Mouse (Mus musculus): ENCODE data around the gene Ddi2. TPM values are rescaled to one million over a fixed set of nuclear protein-coding genes. Genes with fewer than 3 reads are reported as not detected.

The Ddi2 gene
- polyA plus RNA-seq, 1 experiment from 2014 or later = 21.7 TPM

- Histone ChIP-seq H3K36me3 (replicated peaks; ENCODE audit: insufficient read depth, low read length) (peaks cover 51% of the 10 kb centered on the region), H3K9me3 (ENCODE audit: low read length) (no peaks in the 10 kb centered on the region), H3K27ac (ENCODE audit: low read depth) (peak overlapping the region; percentile 61), H3K4me2 (ENCODE audit: low read depth, low read length) (peak overlapping the region; percentile 63), H3K27me3 (ENCODE audit: insufficient read depth, low read length) (no peaks in the 10 kb centered on the region), H3K4me1 (ENCODE audit: insufficient read depth) (peaks cover 47% of the 10 kb centered on the region), H3K4me3 (ENCODE audit: low read depth, low read length) (peak overlapping the region; percentile 20; the same call in 1 of the 2 replicates), H3K9ac (replicated peaks) (peak overlapping the region; percentile 33)
- 62% methylated on average over 19 of the region's 19 CpGs for WGBS (ENCODE audit: insufficient replicate concordance)
- peak; percentile 24 for ATAC-seq
- TF ChIP-seq EP300 (IDR thresholded peaks at IDR 0.05; ENCODE audit: low read depth) = no peak
- TF ChIP-seq CTCF (IDR thresholded peaks at IDR 0.05; ENCODE audit: low read depth) = no peak
- peak; percentile 34 for DNase-seq
Measured at GRCm38 (mm10) chr4:141766668-141767352, 43.6 kb upstream of the Ddi2 start.

- Histone ChIP-seq H3K9ac (replicated peaks) (peak overlapping the region; percentile 33; the same call in 1 of the 2 replicates), H3K4me2 (ENCODE audit: low read depth, low read length) (peak overlapping the region; percentile 63; the same call in 1 of the 2 replicates), H3K27me3 (ENCODE audit: insufficient read depth, low read length) (no peaks in the 10 kb centered on the region), H3K9me3 (ENCODE audit: low read length) (no peaks in the 10 kb centered on the region), H3K4me3 (ENCODE audit: low read depth, low read length) (no peak overlapping the region), H3K36me3 (replicated peaks; ENCODE audit: insufficient read depth, low read length) (peaks cover 54% of the 10 kb centered on the region), H3K4me1 (ENCODE audit: insufficient read depth) (peaks cover 44% of the 10 kb centered on the region), H3K27ac (ENCODE audit: low read depth) (peak overlapping the region; percentile 61)
- DNase-seq (no peak), ATAC-seq (no peak)
- 46% methylated on average over 8 of the region's 8 CpGs for WGBS (ENCODE audit: insufficient replicate concordance)
- no peak for TF ChIP-seq CTCF (IDR thresholded peaks at IDR 0.05; ENCODE audit: low read depth)
- TF ChIP-seq EP300 (IDR thresholded peaks at IDR 0.05; ENCODE audit: low read depth) = no peak
Measured at GRCm38 (mm10) chr4:141766316-141766667, 43.1 kb upstream of the Ddi2 start.

GRCm38 (mm10) chr4:141765008-141765407 is 41.8 kb upstream of the Ddi2 start:
- Histone ChIP-seq H3K9me3 (ENCODE audit: low read length) (no peaks in the 10 kb centered on the region), H3K27me3 (ENCODE audit: insufficient read depth, low read length) (no peaks in the 10 kb centered on the region), H3K9ac (replicated peaks) (no peak overlapping the region), H3K4me1 (ENCODE audit: insufficient read depth) (peaks cover 36% of the 10 kb centered on the region), H3K4me3 (ENCODE audit: low read depth, low read length) (no peak overlapping the region), H3K36me3 (replicated peaks; ENCODE audit: insufficient read depth, low read length) (peaks cover 51% of the 10 kb centered on the region), H3K4me2 (ENCODE audit: low read depth, low read length) (no peak overlapping the region), H3K27ac (ENCODE audit: low read depth) (no peak overlapping the region)
- 91% methylated on average over 3 of the region's 3 CpGs for WGBS (ENCODE audit: insufficient replicate concordance)
- ATAC-seq = no peak
- TF ChIP-seq EP300 (IDR thresholded peaks at IDR 0.05; ENCODE audit: low read depth) (no peak), CTCF (IDR thresholded peaks at IDR 0.05; ENCODE audit: low read depth) (no peak)
- DNase-seq = no peak

- Histone ChIP-seq H3K9ac (replicated peaks) (no peak overlapping the region), H3K27me3 (ENCODE audit: insufficient read depth, low read length) (no peaks in the 10 kb centered on the region), H3K27ac (ENCODE audit: low read depth) (no peak overlapping the region), H3K4me3 (ENCODE audit: low read depth, low read length) (no peak overlapping the region), H3K9me3 (ENCODE audit: low read length) (no peaks in the 10 kb centered on the region), H3K4me2 (ENCODE audit: low read depth, low read length) (no peak overlapping the region), H3K36me3 (replicated peaks; ENCODE audit: insufficient read depth, low read length) (peaks cover 51% of the 10 kb centered on the region), H3K4me1 (ENCODE audit: insufficient read depth) (peaks cover 30% of the 10 kb centered on the region)
- ATAC-seq = no peak
- DNase-seq = no peak
- WGBS (ENCODE audit: insufficient replicate concordance) = 90% methylated on average over 12 of the region's 12 CpGs
- no peak for TF ChIP-seq CTCF (IDR thresholded peaks at IDR 0.05; ENCODE audit: low read depth)
- TF ChIP-seq EP300 (IDR thresholded peaks at IDR 0.05; ENCODE audit: low read depth) = no peak
Measured at GRCm38 (mm10) chr4:141763476-141763875, 40.3 kb upstream of the Ddi2 start.

GRCm38 (mm10) chr4:141762102-141762598 is 38.9 kb upstream of the Ddi2 start:
- DNase-seq (no peak), ATAC-seq (no peak)
- H3K27me3 ChIP-seq (ENCODE audit: insufficient read depth, low read length) = no peaks in the 10 kb centered on the region
- H3K36me3 ChIP-seq (replicated peaks; ENCODE audit: insufficient read depth, low read length) = peaks cover 52% of the 10 kb centered on the region
- no peak overlapping the region for H3K4me2 ChIP-seq (ENCODE audit: low read depth, low read length)
- 89% methylated on average over 13 of the region's 13 CpGs for WGBS (ENCODE audit: insufficient replicate concordance)
- H3K4me1 ChIP-seq (ENCODE audit: insufficient read depth) = peaks cover 21% of the 10 kb centered on the region
- H3K27ac ChIP-seq (ENCODE audit: low read depth) = peak overlapping the region; percentile 6; the same call in 1 of the 2 replicates
- TF ChIP-seq EP300 (IDR thresholded peaks at IDR 0.05; ENCODE audit: low read depth) (no peak), CTCF (IDR thresholded peaks at IDR 0.05; ENCODE audit: low read depth) (no peak)
- no peak overlapping the region for H3K9ac ChIP-seq (replicated peaks)
- no peaks in the 10 kb centered on the region for H3K9me3 ChIP-seq (ENCODE audit: low read length)
- H3K4me3 ChIP-seq (ENCODE audit: low read depth, low read length) = no peak overlapping the region

GRCm38 (mm10) chr4:141760942-141761341 is 37.7 kb upstream of the Ddi2 start:
- no peak overlapping the region for H3K9ac ChIP-seq (replicated peaks)
- DNase-seq = no peak
- peaks cover 46% of the 10 kb centered on the region for H3K36me3 ChIP-seq (replicated peaks; ENCODE audit: insufficient read depth, low read length)
- H3K4me1 ChIP-seq (ENCODE audit: insufficient read depth) = peaks cover 11% of the 10 kb centered on the region
- TF ChIP-seq CTCF (IDR thresholded peaks at IDR 0.05; ENCODE audit: low read depth) = no peak
- no peak for TF ChIP-seq EP300 (IDR thresholded peaks at IDR 0.05; ENCODE audit: low read depth)
- H3K4me2 ChIP-seq (ENCODE audit: low read depth, low read length) = no peak overlapping the region
- H3K4me3 ChIP-seq (ENCODE audit: low read depth, low read length) = no peak overlapping the region
- peak overlapping the region; percentile 3; the same call in 1 of the 2 replicates for H3K27ac ChIP-seq (ENCODE audit: low read depth)
- no peaks in the 10 kb centered on the region for H3K27me3 ChIP-seq (ENCODE audit: insufficient read depth, low read length)
- no peaks in the 10 kb centered on the region for H3K9me3 ChIP-seq (ENCODE audit: low read length)
- 83% methylated on average over 4 of the region's 4 CpGs for WGBS (ENCODE audit: insufficient replicate concordance)
- ATAC-seq = no peak

All from liver, postnatal 0 days (tissue).